Mouse (Mus musculus): ENCODE data around the gene Lsg1. TPM values are rescaled to one million over a fixed set of nuclear protein-coding genes. Genes with fewer than 3 reads are reported as not detected.
A peak's percentile ranks its signal among the peaks of the same experiment; 100 is the strongest.

The Lsg1 gene
- polyA plus RNA-seq (2016; fragmentation: Nextera tagmentation; extraction: Ambion mirVana) = 82.3 and 86.2 TPM in 2 replicates

DNA sequence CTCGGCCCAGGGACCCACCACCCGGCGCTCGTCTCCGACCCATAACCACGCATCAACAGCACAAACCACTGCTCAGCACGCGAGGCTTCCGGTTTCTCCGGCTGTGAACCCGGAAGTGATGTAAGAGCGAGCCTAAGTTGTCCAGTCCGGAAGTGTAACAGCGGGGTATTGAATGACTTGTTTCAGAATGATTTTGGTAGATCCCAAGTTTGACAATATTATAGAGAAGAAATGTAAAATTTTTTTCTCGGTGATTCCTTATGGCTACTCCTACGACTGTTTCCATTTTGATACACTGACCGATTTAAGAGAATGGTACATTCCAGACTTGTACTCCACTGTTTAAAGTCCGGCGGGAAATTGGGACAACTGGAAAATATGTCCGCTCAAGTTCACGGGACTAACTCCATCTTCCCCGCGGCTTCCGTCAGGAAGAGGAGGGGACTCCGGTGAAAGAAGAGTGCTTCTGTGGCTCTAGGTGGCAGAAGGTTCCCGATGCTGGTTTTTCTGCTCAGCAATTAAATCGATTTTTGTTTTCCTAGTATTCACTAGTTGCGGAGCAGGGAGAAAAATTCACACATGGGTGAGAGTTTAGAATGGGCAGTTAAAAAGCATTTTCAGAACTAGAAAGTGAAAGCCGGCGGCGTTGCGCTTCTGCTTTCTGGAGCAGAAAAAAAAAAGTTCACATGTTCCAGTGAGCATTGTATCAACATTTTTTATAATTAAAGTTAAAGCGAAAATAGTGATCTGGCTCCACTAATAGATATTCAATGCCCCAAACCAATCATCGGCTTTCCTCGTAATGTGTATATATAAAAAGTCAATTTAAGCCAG is at the start of gene Lsg1:
TSS of gene Lsg1 (minus strand) at position 99 of the 834 bp plus-strand sequence.
- Histone ChIP-seq H3K27ac (replicated peaks) (peak within 1 kb of the TSS; percentile 94), H3K36me3 (peaks cover 30% of the 10 kb centered on the region), H3K4me3 (peak within 1 kb of the TSS; percentile 87), H3K27me3 (ENCODE audit: low read depth, poor library complexity, severe bottlenecking) (no peaks in the 10 kb centered on the region), H3K9me3 (replicated peaks) (no peaks in the 10 kb centered on the region), H3K4me1 (peaks cover 18% of the 10 kb centered on the region)
- peak; percentile 88 for DNase-seq (ENCODE audit: low spot score)
- 5% methylated on average over 35 of the region's 35 CpGs for WGBS

DNA sequence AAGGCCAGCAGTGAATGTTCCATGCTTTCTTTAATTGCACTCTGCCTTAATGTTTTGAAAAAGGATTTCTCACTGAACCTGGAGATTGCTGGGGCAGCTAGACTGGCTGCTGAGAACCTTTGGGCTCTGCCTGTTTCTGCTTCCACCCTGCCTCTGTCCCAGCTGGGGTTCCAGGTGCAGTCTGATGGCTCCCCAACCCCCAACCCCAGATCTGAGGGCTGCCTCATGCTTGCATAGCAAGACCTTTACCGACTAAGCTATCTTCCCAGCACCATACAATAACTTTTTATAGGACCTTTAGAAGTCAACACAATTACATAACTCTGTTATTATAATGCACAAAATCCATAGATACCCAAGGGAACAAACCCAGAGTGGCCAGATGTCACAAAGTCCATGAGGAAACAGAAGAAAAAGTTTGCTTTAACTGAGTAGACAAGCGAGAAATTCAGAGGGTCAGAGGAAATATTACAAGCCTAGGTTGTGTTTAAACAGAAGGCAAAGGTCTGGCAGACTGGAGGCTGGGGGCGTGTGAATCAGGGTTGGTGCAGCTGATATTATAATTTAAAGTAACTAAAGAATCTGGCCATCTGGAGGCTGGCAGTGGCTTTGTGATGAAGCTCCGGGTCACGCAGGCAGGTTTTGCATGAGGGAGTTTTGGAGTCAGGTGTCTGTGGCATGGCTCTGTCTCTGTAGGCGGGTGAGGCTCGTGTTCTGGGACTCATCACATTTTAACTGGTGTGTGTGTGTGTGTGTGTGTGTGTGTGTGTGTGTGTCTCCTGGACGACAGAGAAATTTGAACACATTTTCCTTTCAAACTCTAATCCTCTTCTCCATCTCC is 46.7 kb upstream of the Lsg1 start:
- no peaks in the 10 kb centered on the region for H3K27me3 ChIP-seq (ENCODE audit: low read depth, poor library complexity, severe bottlenecking)
- H3K9me3 ChIP-seq (replicated peaks) = no peaks in the 10 kb centered on the region
- DNase-seq (ENCODE audit: low spot score) = no peak
- WGBS = 75% methylated on average over 8 of the region's 8 CpGs
- H3K36me3 ChIP-seq = no peaks in the 10 kb centered on the region
- 0 out of 2 replicates have a peak, but pooled peaks cover 4% of the 10 kb centered on the region for H3K4me1 ChIP-seq
- no peak overlapping the region for H3K4me3 ChIP-seq
- no peak overlapping the region for H3K27ac ChIP-seq (replicated peaks)

DNA sequence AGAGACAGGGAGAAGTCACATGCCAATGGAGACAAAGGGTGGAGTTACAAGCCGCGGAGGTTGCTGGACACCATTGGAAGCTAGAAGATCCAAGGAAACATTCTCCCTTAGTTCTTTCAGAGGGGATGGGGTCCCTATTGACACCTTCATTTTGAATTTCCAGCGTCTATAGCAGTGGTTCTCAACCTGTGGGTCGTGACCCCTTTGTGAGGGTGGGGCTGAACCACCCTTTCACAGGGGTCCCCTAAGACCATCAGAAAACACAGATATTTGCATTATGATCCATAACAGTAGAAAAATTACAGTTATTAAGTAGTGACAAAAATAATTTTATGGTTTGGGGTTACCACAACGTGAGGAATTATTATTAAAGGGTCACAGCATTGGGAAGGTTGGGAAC is 42.1 kb upstream of the Lsg1 start:
- Histone ChIP-seq H3K4me1 (peaks cover 8% of the 10 kb centered on the region; the same call in 1 of the 2 replicates), H3K36me3 (no peaks in the 10 kb centered on the region), H3K4me3 (no peak overlapping the region), H3K9me3 (replicated peaks) (no peaks in the 10 kb centered on the region), H3K27ac (replicated peaks) (no peak overlapping the region), H3K27me3 (ENCODE audit: low read depth, poor library complexity, severe bottlenecking) (no peaks in the 10 kb centered on the region)
- no peak for DNase-seq (ENCODE audit: low spot score)
- 89% methylated on average over 5 of the region's 5 CpGs for WGBS

DNA sequence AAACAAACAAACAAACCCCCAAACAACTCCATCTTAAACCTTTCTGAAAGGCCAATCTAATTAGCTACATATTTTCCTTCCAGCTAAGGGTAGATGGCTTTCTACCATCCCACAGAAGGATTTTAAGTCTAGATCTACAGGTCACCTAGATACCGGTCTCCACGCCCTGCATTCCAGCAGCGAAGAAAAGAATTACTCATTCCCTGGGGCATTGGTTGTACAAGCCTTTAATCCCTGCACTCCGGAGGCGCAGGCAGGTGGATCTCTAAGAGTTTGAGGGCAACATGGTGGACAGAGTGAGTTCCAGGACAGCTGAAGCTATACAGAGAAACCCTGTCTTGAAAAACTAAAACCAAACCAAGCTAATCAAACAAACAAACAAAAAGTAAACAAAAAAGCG is 41.0 kb upstream of the Lsg1 start:
- no peaks in the 10 kb centered on the region for H3K36me3 ChIP-seq
- H3K27ac ChIP-seq (replicated peaks) = no peak overlapping the region
- H3K4me1 ChIP-seq = peaks cover 5% of the 10 kb centered on the region; the same call in 1 of the 2 replicates
- H3K4me3 ChIP-seq = no peak overlapping the region
- DNase-seq (ENCODE audit: low spot score) = no peak
- no peaks in the 10 kb centered on the region for H3K9me3 ChIP-seq (replicated peaks)
- no peaks in the 10 kb centered on the region for H3K27me3 ChIP-seq (ENCODE audit: low read depth, poor library complexity, severe bottlenecking)
- WGBS = 39% methylated on average over 6 of the region's 6 CpGs

DNA sequence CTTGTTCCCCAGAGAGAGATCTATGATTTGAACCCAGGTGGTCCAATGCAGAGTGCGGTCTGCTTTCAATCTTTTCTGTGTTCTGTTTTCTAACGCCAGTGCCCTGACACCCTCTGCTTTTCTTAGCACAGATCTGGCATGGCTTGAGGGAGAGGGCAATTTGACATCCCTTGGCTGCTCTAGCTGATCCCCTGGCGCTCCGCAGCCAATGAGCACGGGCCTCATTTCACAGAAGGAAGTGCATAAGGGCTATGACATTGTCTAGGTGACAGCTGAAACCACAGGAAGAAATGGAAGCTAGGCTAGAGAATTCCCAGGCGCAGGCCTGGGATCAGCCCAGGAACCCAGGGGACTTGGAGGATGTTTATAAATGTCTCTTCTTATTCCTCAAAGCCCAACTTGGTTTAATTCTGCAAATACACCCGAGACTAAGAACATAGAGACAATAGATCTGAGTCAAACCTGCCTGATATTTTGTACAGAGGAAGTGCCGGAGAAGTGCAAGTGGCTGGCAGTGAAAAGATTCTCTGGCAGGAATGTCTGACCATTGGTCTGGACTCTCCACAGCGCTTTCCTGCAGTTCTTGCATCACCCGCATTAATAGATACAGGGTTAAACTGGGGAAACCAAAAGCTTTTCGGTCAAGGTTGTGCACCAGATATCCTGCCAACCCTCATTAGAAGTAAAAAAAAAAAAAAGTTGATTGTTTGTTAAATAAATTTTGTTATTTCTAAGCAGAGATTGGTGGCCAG is 40.4 kb upstream of the Lsg1 start:
- H3K4me3 ChIP-seq = no peak overlapping the region
- H3K36me3 ChIP-seq = no peaks in the 10 kb centered on the region
- 75% methylated on average over 11 of the region's 11 CpGs for WGBS
- no peak for DNase-seq (ENCODE audit: low spot score)
- H3K4me1 ChIP-seq = peaks cover 5% of the 10 kb centered on the region; the same call in 1 of the 2 replicates
- H3K9me3 ChIP-seq (replicated peaks) = no peaks in the 10 kb centered on the region
- H3K27me3 ChIP-seq (ENCODE audit: low read depth, poor library complexity, severe bottlenecking) = no peaks in the 10 kb centered on the region
- no peak overlapping the region for H3K27ac ChIP-seq (replicated peaks)

DNA sequence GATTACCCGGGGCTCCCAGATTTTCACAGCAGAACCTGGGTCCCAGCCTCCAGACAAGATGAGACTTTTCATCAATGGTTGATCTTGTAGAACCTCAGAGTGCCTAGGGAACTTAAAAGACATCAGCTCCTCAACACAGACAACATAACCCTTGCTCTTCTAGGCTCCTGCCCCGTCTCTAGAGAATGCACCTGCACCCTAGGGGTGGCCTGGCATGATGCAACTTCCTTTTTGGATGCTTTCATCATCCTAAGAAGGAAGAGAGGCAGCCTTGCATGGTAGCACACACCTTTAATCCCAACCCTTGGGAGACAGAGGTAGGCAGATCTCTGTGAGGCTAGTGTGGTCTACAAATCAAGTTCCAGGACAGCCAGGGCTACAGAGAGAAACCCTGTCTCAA is 37.2 kb upstream of the Lsg1 start:
- Histone ChIP-seq H3K4me1 (peaks cover 5% of the 10 kb centered on the region; the same call in 1 of the 2 replicates), H3K27me3 (ENCODE audit: low read depth, poor library complexity, severe bottlenecking) (no peaks in the 10 kb centered on the region), H3K36me3 (no peaks in the 10 kb centered on the region), H3K4me3 (no peak overlapping the region), H3K27ac (replicated peaks) (no peak overlapping the region), H3K9me3 (replicated peaks) (no peaks in the 10 kb centered on the region)
- DNase-seq (ENCODE audit: low spot score) = no peak
- 79% methylated on average over 2 of the region's 2 CpGs for WGBS

DNA sequence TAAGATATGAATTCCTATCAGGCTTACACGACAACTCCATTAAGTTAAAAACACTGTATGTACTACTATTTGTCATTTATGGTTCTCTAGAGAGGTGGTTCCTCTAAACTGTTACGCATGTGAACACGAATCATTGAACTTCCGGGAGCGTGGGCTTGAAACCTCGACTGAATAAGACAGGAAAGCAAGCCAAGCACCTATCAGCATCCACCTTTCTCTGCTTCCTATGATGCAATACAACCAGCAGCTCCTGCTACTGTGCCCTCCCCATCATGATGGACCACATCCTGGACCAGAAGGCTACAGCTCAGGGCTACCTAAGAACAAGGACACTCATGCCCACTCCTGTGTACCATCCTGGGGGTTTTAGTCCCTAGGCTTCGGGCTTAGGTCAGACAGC is 36.3 kb upstream of the Lsg1 start:
- no peak for DNase-seq (ENCODE audit: low spot score)
- peaks cover 4% of the 10 kb centered on the region; the same call in 1 of the 2 replicates for H3K4me1 ChIP-seq
- no peak overlapping the region for H3K4me3 ChIP-seq
- H3K27me3 ChIP-seq (ENCODE audit: low read depth, poor library complexity, severe bottlenecking) = no peaks in the 10 kb centered on the region
- no peaks in the 10 kb centered on the region for H3K9me3 ChIP-seq (replicated peaks)
- H3K36me3 ChIP-seq = no peaks in the 10 kb centered on the region
- no peak overlapping the region for H3K27ac ChIP-seq (replicated peaks)
- WGBS = 88% methylated on average over 7 of the region's 7 CpGs

DNA sequence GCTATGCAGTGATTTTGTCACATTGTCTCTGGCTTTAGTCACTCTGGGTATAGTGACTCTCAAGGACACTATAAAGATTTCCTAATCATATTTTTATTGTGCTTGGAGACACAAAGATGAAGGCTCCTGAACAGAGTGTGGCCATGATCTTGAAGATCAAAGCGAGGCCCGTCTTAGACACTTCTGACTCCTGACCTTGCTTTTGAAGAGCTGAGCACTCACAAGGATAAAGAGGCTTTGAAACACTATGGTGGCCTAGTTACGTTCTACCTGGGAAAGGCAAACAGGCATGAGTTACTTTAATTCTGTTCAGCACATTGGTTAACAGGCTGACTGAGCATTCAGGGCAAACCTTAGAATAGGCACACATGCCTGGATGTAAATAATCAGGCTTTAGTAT is 28.9 kb upstream of the Lsg1 start:
- 84% methylated on average over 3 of the region's 3 CpGs for WGBS
- no peaks in the 10 kb centered on the region for H3K27me3 ChIP-seq (ENCODE audit: low read depth, poor library complexity, severe bottlenecking)

DNA sequence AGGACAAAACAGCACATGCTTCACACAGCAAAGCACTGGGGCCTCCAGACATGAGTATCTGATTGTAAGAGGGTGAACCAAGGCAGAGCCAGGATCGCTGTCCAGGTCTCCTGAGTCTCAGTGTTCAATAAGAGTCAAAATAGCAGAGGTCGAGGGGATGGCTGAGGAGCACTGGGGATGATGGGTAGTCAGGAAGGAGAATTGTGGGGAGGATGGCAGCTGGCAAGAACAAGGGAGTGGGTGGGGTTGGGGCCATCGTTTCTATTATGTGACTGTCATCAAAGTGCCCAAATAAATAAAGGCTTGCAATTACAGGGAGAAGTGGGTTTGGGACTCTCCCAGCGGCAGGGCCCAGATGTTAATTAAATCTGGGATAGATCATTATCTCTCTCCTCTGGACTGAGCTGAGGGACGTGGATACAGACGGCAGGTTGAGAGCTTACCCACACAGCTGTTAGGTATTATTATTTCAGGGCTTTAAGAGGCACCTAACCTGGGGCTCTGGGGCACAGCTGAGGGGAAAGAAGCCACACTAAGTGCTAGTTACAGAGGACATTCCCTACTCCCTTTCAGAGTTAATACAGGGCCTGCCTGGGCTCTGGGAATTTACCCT is 27.4 kb upstream of the Lsg1 start:
- Histone ChIP-seq H3K27ac (replicated peaks) (no peak overlapping the region), H3K27me3 (ENCODE audit: low read depth, poor library complexity, severe bottlenecking) (no peaks in the 10 kb centered on the region), H3K36me3 (no peaks in the 10 kb centered on the region), H3K9me3 (replicated peaks) (no peaks in the 10 kb centered on the region), H3K4me3 (no peak overlapping the region), H3K4me1 (peaks cover 14% of the 10 kb centered on the region)
- DNase-seq (ENCODE audit: low spot score) = no peak
- WGBS = 26% methylated on average over 6 of the region's 6 CpGs

More for the DNA sequence above, 28.9 kb upstream of the Lsg1 start:
- Histone ChIP-seq H3K36me3 (no peaks in the 10 kb centered on the region), H3K4me3 (no peak overlapping the region), H3K4me1 (peaks cover 14% of the 10 kb centered on the region), H3K9me3 (replicated peaks) (no peaks in the 10 kb centered on the region), H3K27ac (replicated peaks) (no peak overlapping the region)
- DNase-seq (ENCODE audit: low spot score) = no peak

DNA sequence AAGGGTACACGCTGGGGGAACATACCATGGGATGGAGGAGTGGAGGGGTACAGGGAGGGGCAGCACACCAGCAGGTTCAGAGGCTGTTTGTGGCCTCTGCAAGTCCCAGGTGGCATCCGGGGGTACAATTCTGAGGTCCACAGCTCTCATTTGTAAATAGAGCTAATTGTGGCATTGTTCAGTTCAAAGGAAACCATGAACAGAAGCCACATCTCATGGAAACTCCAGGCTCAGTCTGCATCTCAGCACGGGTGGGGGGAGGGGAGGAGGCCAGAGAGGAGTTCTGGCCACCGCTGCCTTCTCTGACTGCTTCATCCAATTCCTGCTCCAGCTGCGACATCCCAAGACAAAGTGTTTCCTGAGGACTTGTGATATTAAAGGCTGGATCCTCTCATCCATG is 26.7 kb upstream of the Lsg1 start:
- Histone ChIP-seq H3K36me3 (no peaks in the 10 kb centered on the region), H3K4me3 (no peak overlapping the region), H3K9me3 (replicated peaks) (no peaks in the 10 kb centered on the region), H3K27ac (replicated peaks) (no peak overlapping the region), H3K4me1 (peaks cover 14% of the 10 kb centered on the region), H3K27me3 (ENCODE audit: low read depth, poor library complexity, severe bottlenecking) (no peaks in the 10 kb centered on the region)
- 39% methylated on average over 5 of the region's 5 CpGs for WGBS
- no peak for DNase-seq (ENCODE audit: low spot score)

DNA sequence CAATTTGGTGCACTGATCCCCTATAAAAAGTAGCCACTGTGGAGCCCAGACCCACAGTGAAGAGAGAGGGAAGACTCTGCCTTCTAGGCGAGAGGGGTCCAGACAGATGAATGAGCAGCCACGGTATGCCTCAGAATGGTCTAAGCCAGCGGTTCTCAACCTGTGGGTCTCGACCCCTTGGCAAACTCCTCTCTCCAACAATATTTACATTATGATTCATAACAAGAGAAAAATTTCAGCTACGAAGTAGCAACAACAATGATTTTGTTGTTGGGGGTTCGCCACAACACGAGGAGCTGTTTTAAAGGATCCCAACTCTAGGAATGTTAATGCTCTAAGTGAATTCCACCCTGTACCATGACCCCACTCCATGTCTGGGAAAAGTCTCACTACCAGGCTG is 25.7 kb upstream of the Lsg1 start:
- DNase-seq (ENCODE audit: low spot score) = no peak
- Histone ChIP-seq H3K27ac (replicated peaks) (no peak overlapping the region), H3K4me1 (peaks cover 15% of the 10 kb centered on the region), H3K4me3 (no peak overlapping the region), H3K9me3 (replicated peaks) (no peaks in the 10 kb centered on the region), H3K27me3 (ENCODE audit: low read depth, poor library complexity, severe bottlenecking) (no peaks in the 10 kb centered on the region), H3K36me3 (no peaks in the 10 kb centered on the region)
- WGBS = 89% methylated on average over 7 of the region's 7 CpGs

DNA sequence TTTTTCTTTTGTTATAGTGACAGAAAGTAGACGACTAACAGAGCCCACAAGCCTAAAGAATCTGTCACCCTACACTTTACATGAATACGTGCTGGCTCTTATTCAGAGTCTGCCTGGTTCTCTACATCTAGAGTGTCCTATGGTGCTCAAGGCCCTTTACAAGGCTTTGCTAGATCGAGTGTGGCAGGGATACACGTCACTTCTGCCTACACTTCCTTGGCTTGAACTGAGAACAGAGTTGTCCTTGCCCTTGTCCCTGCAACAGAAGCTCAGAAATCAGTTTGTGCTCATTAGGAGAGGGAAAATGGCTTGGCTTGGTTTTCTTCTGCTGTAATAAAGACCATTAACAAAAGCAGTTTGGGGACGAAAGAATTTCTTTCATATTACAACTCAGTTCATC is 23.9 kb upstream of the Lsg1 start:
- H3K9me3 ChIP-seq (replicated peaks) = no peaks in the 10 kb centered on the region
- no peaks in the 10 kb centered on the region for H3K36me3 ChIP-seq
- H3K27ac ChIP-seq (replicated peaks) = no peak overlapping the region
- peaks cover 17% of the 10 kb centered on the region for H3K4me1 ChIP-seq
- no peaks in the 10 kb centered on the region for H3K27me3 ChIP-seq (ENCODE audit: low read depth, poor library complexity, severe bottlenecking)
- DNase-seq (ENCODE audit: low spot score) = no peak
- no peak overlapping the region for H3K4me3 ChIP-seq
- WGBS = 86% methylated on average over 5 of the region's 5 CpGs

All from midbrain, embryonic 10.5 days (tissue).